Comparison of ENCODE assay signal across 15 mouse cellular contexts in the genomic region with DNA sequence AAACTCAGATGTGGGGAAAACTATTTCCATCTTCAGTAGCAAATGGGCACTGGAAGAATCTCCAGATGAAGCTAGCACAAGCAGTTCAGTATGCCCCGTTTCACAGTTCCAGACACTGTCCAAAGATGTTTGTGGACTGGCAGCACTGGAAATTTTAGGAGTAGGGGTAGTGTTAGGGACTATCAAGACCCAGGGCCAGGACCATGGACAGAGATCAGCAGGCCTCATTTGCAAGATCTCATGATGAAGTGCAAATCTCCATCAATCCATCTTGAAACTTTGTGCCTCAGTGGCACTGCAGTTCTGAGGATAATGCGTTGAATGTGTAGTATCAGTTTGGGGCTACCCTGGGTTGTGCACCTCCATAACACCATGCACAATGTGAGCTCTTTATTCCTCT. TPM values are rescaled to one million over a fixed set of nuclear protein-coding genes. Genes with fewer than 3 reads are reported as not detected.
DNase-seq lines count a peak whose midpoint lies in the region; ATAC-seq and TF ChIP-seq lines count a peak whose summit lies in the region.
"Had no signal": no experiment of that assay in that cellular context is flagged by ENCODE, and none has a peak within 500 bp of the region (broad histone marks: within the 10 kb centered on the region; RNA-seq: fewer than 3 reads in every experiment).

No protein-coding gene starts in this region.

- WGBS in hindbrain, embryonic 11.5 days = 77% methylated on average over 2 of the region's 2 CpGs
- WGBS in hindbrain, embryonic 14.5 days = 88% methylated on average over 2 of the region's 2 CpGs
- WGBS in limb, embryonic 14.5 days = 62% methylated on average over 2 of the region's 2 CpGs

- peak; percentile 4 for DNase-seq in hindbrain, embryonic 11.5 days (ENCODE audit: low spot score)
- no peak for DNase-seq in hindbrain, embryonic 14.5 days (ENCODE audit: low spot score)
- peak; percentile 42 for DNase-seq in testis, postnatal 10 days (ENCODE audit: low spot score)
- no peak for DNase-seq in testis, postnatal 14 days (ENCODE audit: low spot score)
- DNase-seq in adipocyte (ENCODE audit: low spot score) = peak; percentile 3
- DNase-seq in limb, embryonic 14.5 days (ENCODE audit: low spot score) = peak; percentile 28
- no peak for DNase-seq in urinary bladder, postnatal 4 days (ENCODE audit: low spot score in 2 of 2)
- DNase-seq in cerebellum, adult 8-10 months = no peak
- DNase-seq: gastrocnemius, postnatal 36 days; right cerebral cortex, postnatal 25 days had no signal

- no peaks in the 10 kb centered on the region for H3K36me3 ChIP-seq in hindbrain, embryonic 11.5 days (ENCODE audit: control insufficient read depth, insufficient read depth, low read length)
- H3K36me3 ChIP-seq in hindbrain, embryonic 14.5 days (replicated peaks; ENCODE audit: control insufficient read depth, insufficient read depth) = no peaks in the 10 kb centered on the region
- H3K36me3 ChIP-seq in limb, embryonic 14.5 days (ENCODE audit: control insufficient read depth, insufficient read depth, low read length) = no peaks in the 10 kb centered on the region
- H3K36me3 ChIP-seq: embryonic facial prominence, embryonic 12.5 days; limb, embryonic 15.5 days; stomach, embryonic 15.5 days had no signal

- no peak overlapping the region for H3K27ac ChIP-seq in hindbrain, embryonic 11.5 days (ENCODE audit: low read depth, low read length)
- no peak overlapping the region for H3K27ac ChIP-seq in hindbrain, embryonic 14.5 days
- no peak overlapping the region for H3K27ac ChIP-seq in limb, embryonic 14.5 days (replicated peaks; ENCODE audit: low read depth, low read length)
- H3K27ac ChIP-seq: embryonic facial prominence, embryonic 12.5 days; limb, embryonic 15.5 days; stomach, embryonic 15.5 days had no signal

- H3K9me3 ChIP-seq in hindbrain, embryonic 11.5 days (ENCODE audit: control insufficient read depth, low read length) = no peaks in the 10 kb centered on the region
- H3K9me3 ChIP-seq in hindbrain, embryonic 14.5 days (ENCODE audit: control insufficient read depth, low read length) = no peaks in the 10 kb centered on the region
- H3K9me3 ChIP-seq in limb, embryonic 14.5 days (ENCODE audit: control insufficient read depth, low read length) = no peaks in the 10 kb centered on the region
- H3K9me3 ChIP-seq: embryonic facial prominence, embryonic 12.5 days; limb, embryonic 15.5 days; stomach, embryonic 15.5 days had no signal

- H3K9ac ChIP-seq in hindbrain, embryonic 11.5 days (ENCODE audit: low read depth, low read length) = no peak overlapping the region
- no peak overlapping the region for H3K9ac ChIP-seq in hindbrain, embryonic 14.5 days
- H3K9ac ChIP-seq in limb, embryonic 14.5 days (ENCODE audit: low read depth, low read length, severe bottlenecking) = no peak overlapping the region
- H3K9ac ChIP-seq: embryonic facial prominence, embryonic 12.5 days; limb, embryonic 15.5 days; stomach, embryonic 15.5 days had no signal

- no peak overlapping the region for H3K4me2 ChIP-seq in hindbrain, embryonic 11.5 days (replicated peaks; ENCODE audit: low read depth, low read length)
- H3K4me2 ChIP-seq in hindbrain, embryonic 14.5 days (replicated peaks) = no peak overlapping the region
- no peak overlapping the region for H3K4me2 ChIP-seq in limb, embryonic 14.5 days (replicated peaks; ENCODE audit: low read depth, low read length, severe bottlenecking)
- H3K4me2 ChIP-seq: embryonic facial prominence, embryonic 12.5 days; limb, embryonic 15.5 days; stomach, embryonic 15.5 days had no signal

- no peaks in the 10 kb centered on the region for H3K4me1 ChIP-seq in hindbrain, embryonic 11.5 days (replicated peaks; ENCODE audit: control insufficient read depth, insufficient read depth, low read length)
- H3K4me1 ChIP-seq in hindbrain, embryonic 14.5 days (replicated peaks; ENCODE audit: control insufficient read depth, insufficient read depth, low read length) = no peaks in the 10 kb centered on the region
- H3K4me1 ChIP-seq in limb, embryonic 14.5 days (ENCODE audit: control insufficient read depth, insufficient read depth, low read length) = no peaks in the 10 kb centered on the region
- H3K4me1 ChIP-seq: embryonic facial prominence, embryonic 12.5 days; limb, embryonic 15.5 days; stomach, embryonic 15.5 days had no signal

- TF ChIP-seq POLR2A in limb, embryonic 14.5 days (IDR thresholded peaks at IDR 0.05; ENCODE audit: borderline replicate concordance, extremely low read depth, insufficient read depth, insufficient read length) = no peak

- H3K4me3 ChIP-seq in hindbrain, embryonic 11.5 days (ENCODE audit: low read depth, low read length) = no peak overlapping the region
- no peak overlapping the region for H3K4me3 ChIP-seq in hindbrain, embryonic 14.5 days (replicated peaks; ENCODE audit: low read length)
- no peak overlapping the region for H3K4me3 ChIP-seq in limb, embryonic 14.5 days (replicated peaks; ENCODE audit: low read length)
- H3K4me3 ChIP-seq: embryonic facial prominence, embryonic 12.5 days; limb, embryonic 15.5 days; stomach, embryonic 15.5 days had no signal

- no peak for ATAC-seq in hindbrain, embryonic 11.5 days (ENCODE audit: low FRiP score)
- no peak for ATAC-seq in hindbrain, embryonic 14.5 days (ENCODE audit: low FRiP score)
- ATAC-seq in limb, embryonic 14.5 days (ENCODE audit: low FRiP score, low read depth) = no peak
- ATAC-seq: forebrain, embryonic 14.5 days; intestine, postnatal 0 days had no signal

- H3K27me3 ChIP-seq in hindbrain, embryonic 11.5 days (ENCODE audit: control insufficient read depth, insufficient read depth, low read length) = peaks cover 3% of the 10 kb centered on the region; the same call in 1 of the 2 replicates
- H3K27me3 ChIP-seq in hindbrain, embryonic 14.5 days (ENCODE audit: control insufficient read depth, insufficient read depth, low read length) = peaks cover 21% of the 10 kb centered on the region
- no peaks in the 10 kb centered on the region for H3K27me3 ChIP-seq in limb, embryonic 14.5 days (ENCODE audit: control insufficient read depth, insufficient read depth, low read length)
- H3K27me3 ChIP-seq: embryonic facial prominence, embryonic 12.5 days; limb, embryonic 15.5 days had no signal

RNA-seq across cellular contexts. Expression of a gene that starts 7.7 kb away (rescaled TPM):
- 1.5 and 2.0 TPM in 2 replicates for polyA plus RNA-seq in hindbrain, embryonic 11.5 days (2014; fragmentation: Nextera tagmentation; extraction: Ambion mirVana)
- polyA plus RNA-seq in hindbrain, embryonic 14.5 days (2014; fragmentation: Nextera tagmentation; extraction: Ambion mirVana) = 16.2 and 17.5 TPM in 2 replicates
- polyA plus RNA-seq in limb, embryonic 14.5 days (2012; rRNA removed) = 2.1 and 2.4 TPM in 2 replicates
- 4.7 TPM in 2 replicates for polyA plus RNA-seq in limb, embryonic 14.5 days (2014; fragmentation: Nextera tagmentation; extraction: Ambion mirVana)

Comparison
In these comparisons a context has a peak if more than half of its experiments do, and no peak if none do; other contexts are left out.
1. DNase-seq: peak in hindbrain, embryonic 11.5 days (single experiment), testis, postnatal 10 days (single experiment), adipocyte (single experiment) and limb, embryonic 14.5 days (single experiment); none in hindbrain, embryonic 14.5 days (single experiment), testis, postnatal 14 days (single experiment), urinary bladder, postnatal 4 days (0 of 2) and cerebellum, adult 8-10 months (single experiment).